Mouse (Mus musculus): ENCODE measurements around the gene Gm8011.
"Not testable (repeated sequence)": the region's sequence is repeated elsewhere in the genome, so short reads cannot be mapped to it uniquely, and the experiment has no call there.

Gm8011 gene

DNA sequence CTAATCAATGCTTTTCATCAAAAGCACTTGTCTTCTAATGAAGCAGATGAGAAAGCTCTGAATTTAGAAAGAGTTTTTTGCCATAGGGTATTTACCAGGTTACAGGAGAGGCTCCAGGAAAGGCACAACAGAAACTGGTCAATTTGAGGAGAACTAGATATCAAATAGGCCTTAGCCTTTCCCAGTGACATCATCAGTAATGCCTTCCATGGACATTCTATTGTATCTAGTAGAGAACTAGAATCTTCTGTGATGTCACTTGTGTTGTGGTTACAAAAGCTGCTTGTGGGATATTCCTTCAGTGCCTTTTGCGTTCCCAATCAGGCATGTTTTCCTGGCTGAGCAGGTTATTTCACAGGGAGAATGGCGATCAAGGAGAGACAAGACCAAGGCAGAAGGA lies at the start of gene Gm8011:
Gm8011 (plus strand) TSS at position 301 of the 400 bp plus-strand sequence.
- not testable (repeated sequence) for DNase-seq (ENCODE audit: low read depth in 1 of 2, low spot score in 2 of 2)

DNA sequence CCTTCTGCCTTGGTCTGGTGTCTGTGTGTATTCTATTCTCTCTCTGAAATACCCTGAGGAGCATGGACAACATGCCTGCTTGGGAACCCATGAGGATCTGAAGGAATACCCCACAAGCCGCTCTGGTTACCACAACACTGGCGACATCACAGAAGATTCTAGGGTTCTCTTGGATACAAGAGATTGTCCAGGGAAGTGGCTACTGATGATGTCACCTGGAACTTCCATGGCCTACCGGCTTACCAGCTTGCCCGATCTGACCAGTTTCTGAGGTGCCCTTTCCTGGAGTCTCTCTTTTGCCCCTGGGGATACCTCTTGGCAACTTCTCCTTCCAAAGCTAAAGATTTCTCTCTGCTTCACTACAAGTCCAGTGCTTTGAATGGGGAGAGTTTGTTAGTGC lies 24.1 kb upstream of the Gm8011 start, which contains the start of gene Gm8005:
Gm8005 (minus strand) TSS at position 101 of the 400 bp plus-strand sequence.
- not testable (repeated sequence) for DNase-seq (ENCODE audit: low read depth in 1 of 2, low spot score in 2 of 2)

DNA sequence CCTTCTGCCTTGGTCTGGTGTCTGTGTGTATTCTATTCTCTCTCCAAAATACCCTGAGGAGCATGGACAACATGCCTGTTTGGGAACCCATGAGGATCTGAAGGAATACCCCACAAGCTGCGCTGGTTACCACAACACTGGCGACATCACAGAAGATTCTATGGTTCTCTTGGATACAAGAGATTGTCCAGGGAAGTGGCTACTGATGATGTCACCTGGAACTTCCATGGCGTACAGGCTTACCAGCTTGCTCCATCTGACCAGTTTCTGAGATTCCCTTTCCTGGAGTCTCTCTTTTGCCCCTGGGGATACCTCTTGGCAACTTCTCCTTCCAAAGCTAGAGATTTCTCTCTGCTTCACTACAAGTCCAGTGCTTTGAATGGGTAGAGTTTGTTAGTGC lies 38.6 kb downstream of the Gm8011 start, which contains the start of gene Gm8020:
Gm8020 (minus strand) TSS at position 101 of the 400 bp plus-strand sequence.
- DNase-seq (ENCODE audit: low read depth in 1 of 2, low spot score in 2 of 2), result not testable (repeated sequence)

All from monocyte, adult 2 months (primary cell).